Mouse (Mus musculus) left cerebral cortex, postnatal 25 days (tissue): ENCODE data around the gene 2610001J05Rik. TPM values are rescaled to one million over a fixed set of nuclear protein-coding genes. Genes with fewer than 3 reads are reported as not detected.
"Not testable (repeated sequence)": the region's sequence is repeated elsewhere in the genome, so short reads cannot be mapped to it uniquely, and the experiment has no call there.

Source experiments
- DNase-seq, 2 experiments: peaks; one replicate each; pipeline ENCODE4 v3.0.0; 2022; ENCODE audit warnings: low spot score in 2 of 2, mixed read lengths in 1 of 2
- intact Hi-C: fragments of 180-260 bp; cut with DNase I; formaldehyde crosslinking; loops from one replicate; pipeline ENCODE4 v1.15.1; 2025
- total RNA-seq, 2 experiments: library from RNA; stranded (reverse); gene quantifications; 2 replicates each; pipeline ENCODE4 v1.2.3; 2021

Gene 2610001J05Rik
- total RNA-seq = 10 to 100 TPM; 35.5 to 37.6 TPM

DNA sequence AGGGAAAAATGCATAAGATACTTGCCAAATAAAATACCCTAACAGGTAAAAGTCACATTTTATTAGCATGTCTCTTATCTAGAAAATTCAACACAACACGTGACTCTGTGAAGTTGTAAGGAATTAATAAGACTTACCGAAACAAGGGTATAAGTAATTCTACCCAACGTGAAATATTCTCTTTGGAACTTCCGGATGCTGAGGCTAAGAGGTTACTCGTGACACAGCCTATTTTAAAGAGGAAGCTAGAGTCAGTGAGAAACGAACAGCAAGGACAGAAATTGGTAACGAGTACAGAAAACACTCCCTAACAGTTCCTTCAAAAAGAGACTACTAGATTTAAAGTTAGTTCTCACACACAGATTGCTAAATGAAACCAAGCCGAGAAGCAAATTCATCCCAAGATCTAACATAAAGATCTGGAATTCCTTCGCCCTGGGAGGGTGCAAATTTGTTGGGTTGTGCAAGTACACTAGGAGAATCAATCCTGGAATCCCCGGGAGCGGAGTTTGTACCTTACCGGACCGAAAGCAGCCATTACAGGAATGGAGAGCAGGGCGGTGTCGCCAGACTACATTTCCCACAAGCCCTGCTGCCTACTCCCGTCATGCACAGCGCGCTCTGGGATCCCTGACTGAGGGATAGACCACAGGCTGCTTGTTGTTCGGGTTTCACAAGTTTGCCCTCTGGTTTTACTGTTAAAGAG lies at the start of gene 2610001J05Rik:
TSS of gene 2610001J05Rik (minus strand) at position 600 of the 706 bp plus-strand sequence.
- peak; percentile 88 to 96 for DNase-seq
- intact Hi-C loops = loop anchor here (1.0 to 2.0 kb wide), 2 partner anchors 34 to 262 kb away; partner anchors contain the start of gene Tmem168

- intact Hi-C loops = no loop called here
- DNase-seq = no peak
Measured at GRCm38 (mm10) chr6:13909762-13910537, 38.6 kb upstream of the 2610001J05Rik start.

DNA sequence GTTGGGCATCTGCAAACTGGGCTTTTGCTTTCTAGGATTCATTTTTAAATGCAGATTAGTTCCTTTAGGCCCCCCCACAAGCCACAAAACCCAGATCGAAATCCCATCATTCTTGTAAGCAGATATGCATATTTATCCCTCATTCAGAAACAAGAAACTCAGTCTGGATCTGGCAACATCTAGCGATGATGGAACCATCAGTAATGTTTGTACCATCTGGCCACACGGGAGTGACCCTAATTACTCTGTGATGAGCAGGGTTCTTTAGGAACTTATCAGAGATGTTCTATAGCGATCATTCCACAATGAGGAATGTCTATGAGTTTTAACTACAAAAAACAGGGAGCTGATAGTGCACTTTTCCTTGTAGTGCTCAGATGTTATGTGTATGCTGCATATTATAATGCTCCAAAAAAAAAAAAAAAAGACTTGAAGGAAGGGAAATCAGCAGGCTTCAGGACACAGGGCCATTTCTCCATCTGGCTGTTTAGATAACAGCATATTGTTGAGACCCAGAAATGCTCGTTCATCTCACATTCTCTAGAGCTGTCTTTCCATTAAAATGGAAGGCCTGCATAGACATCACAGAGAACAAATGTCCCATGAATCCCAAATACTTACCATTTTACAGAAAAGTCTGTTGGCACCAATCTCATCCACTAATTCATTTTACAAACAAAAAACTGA lies 31.8 kb upstream of the 2610001J05Rik start:
- no peak for DNase-seq
- intact Hi-C loops = no loop called here

- intact Hi-C loops = no loop called here
Measured at GRCm38 (mm10) chr6:13884877-13885592, 13.7 kb upstream of the 2610001J05Rik start.

DNA sequence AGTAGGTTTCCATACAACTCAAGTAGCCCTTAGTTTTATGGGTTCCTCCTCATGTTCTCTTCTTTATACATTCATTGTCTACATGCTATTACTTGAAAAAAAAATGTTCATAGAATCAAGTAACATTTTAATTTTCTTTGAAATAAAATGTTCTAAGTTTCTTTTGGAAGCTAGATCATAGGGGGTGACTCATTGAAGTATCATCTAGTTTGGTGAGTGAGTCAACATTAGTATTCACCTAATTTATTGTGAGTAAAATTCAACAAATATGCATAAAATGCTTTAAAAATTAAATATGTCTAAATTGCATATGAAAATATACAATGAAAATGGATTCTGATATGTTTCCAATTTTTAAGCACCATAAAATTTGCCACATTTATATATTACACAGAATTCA lies 11.6 kb upstream of the 2610001J05Rik start:
- DNase-seq = no peak
- intact Hi-C loops = no loop called here

More at GRCm38 (mm10) chr6:13884877-13885592, 13.7 kb upstream of the 2610001J05Rik start:
- no peak for DNase-seq

DNA sequence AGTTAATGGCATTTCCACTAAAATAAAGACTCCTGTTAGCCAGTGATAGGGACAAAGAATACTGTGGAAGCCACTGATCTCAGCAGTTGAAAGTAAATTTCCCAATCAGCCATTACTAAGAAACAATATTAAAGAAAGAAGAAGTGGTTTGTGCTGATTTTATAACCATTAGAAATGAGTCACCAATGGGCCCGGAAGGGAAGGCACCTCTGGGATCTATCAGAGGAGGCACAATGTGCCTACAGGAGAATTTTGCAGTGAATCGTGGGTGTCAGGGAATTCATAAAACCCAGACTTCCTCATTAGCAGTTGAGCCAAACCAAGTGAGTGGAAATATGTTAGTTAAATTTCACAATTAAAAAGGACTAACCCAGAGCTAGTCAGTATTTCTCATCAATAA lies 2.6 kb upstream of the 2610001J05Rik start:
- intact Hi-C loops = no loop called here
- no peak for DNase-seq

- intact Hi-C loops = no loop called here
- DNase-seq = peak; percentile 3 to 4
Measured at GRCm38 (mm10) chr6:13872076-13872475, 758 bp upstream of the 2610001J05Rik start.

DNA sequence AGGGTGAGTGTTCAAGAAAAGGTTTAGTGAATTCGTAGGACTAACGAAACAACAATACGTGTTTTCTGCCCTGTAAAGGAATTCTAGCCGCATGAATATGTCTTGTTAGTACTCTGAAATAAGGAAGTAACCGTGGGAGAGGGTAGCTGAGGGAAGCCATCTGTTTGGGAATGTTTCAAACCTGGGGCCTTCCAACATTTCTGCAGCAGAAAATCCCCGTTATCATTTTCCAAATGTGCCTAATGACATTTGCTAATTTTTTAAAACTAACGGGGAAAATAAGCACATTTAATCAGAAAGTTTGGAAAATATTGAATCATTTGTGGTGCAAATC lies 274 bp upstream of the 2610001J05Rik start:
- DNase-seq = no peak
- intact Hi-C loops = loop anchor here (1.0 to 2.0 kb wide), 2 partner anchors 34 to 263 kb away; partner anchors contain the start of gene Tmem168

GRCm38 (mm10) chr6:13870289-13870741 lies 1.0 kb downstream of the 2610001J05Rik start:
- DNase-seq = peak; percentile 6 to 11
- intact Hi-C loops = loop anchor here (2.0 kb wide), 1 partner anchor 262 kb away; the partner anchor contains the start of gene Tmem168

DNA sequence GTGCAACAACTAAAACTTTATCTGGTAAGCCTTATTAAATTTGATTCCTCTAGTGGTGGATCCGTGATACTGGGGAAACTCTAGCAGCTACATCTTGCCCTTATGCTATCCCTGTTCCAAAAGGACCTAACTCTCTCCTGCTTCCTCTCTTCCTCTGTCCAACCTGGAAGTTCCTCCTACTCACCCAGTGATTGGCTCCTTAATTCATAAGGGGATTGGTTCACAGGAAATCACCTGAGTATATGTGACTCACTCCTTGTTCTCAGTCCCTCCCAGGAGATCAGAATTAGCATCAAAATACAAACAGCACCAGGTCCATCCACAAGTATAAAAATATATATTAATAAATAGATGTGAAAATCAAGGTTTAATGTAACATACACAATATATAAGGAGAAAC lies 10.7 kb downstream of the 2610001J05Rik start:
- intact Hi-C loops = no loop called here
- no peak for DNase-seq

GRCm38 (mm10) chr6:13859877-13860585 lies 11.3 kb downstream of the 2610001J05Rik start:
- DNase-seq = no peak
- intact Hi-C loops = no loop called here

DNA sequence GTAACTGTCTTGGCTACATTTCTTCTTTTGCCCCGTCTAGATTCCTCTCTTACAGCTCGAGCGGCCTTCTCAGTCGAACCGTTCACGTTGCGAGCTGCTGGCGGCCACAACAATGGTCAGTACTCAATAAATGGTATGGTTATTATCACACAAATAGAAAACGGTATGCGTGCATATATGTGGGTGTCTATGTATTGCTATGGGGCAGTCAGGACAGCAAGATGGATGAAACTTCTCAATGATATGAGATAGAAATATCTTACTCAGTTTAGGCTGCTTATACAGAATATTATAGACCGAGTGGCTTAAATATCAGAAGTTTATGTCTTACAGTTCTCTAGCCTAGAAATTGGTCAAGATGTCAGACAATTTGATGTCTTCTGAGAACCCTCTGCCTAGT lies 17.1 kb downstream of the 2610001J05Rik start:
- no peak for DNase-seq
- intact Hi-C loops = no loop called here

GRCm38 (mm10) chr6:13853244-13853643 lies 18.1 kb downstream of the 2610001J05Rik start:
- intact Hi-C loops = no loop called here
- DNase-seq = no peak

DNA sequence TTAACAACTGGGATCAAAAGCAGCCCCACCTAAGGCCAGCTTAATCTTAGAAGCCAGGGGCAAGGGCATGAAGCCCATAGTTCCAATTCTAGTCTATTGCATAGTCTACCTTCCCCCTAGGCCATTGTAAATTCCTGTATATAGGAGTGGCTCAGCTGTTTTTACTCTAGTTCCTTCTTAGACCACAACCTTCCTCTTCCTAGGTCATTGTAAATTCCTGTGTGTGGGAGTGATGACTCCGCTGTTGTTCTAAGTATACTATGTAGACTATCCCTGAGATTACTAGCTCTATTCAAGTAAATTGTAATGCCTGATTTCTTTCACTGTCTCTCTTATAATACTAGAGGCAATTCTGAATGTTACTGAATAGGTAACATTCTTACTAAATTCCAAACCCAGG lies 25.3 kb downstream of the 2610001J05Rik start:
- DNase-seq, intact Hi-C loops: not testable (repeated sequence)

DNA sequence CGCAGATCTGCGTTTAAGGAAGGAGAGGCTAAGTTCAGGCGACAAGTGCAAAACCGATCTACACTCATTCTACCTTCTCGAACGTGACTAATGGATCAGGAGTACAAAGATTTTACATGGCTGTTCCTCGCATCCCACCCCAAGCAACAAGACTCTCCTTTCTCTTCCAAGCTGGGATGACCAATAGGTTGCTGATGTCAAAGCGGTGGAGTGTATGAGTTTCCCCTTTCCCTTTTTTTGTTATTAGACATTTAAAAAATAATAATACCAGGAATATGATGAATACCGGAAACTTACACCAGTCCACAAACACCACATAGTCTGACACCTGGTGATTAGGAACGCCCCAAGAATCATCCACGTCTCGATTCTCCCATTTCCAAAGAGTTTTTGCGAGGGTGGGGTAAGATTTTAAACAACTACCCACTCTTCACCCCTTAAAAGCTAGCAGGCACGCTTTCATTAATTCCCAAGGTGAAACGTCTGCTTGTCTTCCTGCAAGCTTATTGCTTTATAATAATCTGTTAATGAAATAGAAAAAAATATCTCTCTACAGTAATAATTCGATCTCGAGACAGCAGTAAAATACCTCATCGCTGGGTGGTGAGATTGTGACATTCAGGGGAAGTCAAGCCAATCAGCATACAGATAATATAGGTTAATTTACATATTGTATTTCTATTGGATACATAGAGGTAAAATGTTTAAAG lies 31.8 kb downstream of the 2610001J05Rik start, which contains the start of gene Gpr85:
TSS of gene Gpr85 (minus strand) at position 598 of the 710 bp plus-strand sequence.
- intact Hi-C loops = loop anchor here (5.0 to 10.0 kb wide), 4 partner anchors 82 to 545 kb away; partner anchors contain the start of gene Bmt2
- peak; percentile 43 to 68 for DNase-seq

DNA sequence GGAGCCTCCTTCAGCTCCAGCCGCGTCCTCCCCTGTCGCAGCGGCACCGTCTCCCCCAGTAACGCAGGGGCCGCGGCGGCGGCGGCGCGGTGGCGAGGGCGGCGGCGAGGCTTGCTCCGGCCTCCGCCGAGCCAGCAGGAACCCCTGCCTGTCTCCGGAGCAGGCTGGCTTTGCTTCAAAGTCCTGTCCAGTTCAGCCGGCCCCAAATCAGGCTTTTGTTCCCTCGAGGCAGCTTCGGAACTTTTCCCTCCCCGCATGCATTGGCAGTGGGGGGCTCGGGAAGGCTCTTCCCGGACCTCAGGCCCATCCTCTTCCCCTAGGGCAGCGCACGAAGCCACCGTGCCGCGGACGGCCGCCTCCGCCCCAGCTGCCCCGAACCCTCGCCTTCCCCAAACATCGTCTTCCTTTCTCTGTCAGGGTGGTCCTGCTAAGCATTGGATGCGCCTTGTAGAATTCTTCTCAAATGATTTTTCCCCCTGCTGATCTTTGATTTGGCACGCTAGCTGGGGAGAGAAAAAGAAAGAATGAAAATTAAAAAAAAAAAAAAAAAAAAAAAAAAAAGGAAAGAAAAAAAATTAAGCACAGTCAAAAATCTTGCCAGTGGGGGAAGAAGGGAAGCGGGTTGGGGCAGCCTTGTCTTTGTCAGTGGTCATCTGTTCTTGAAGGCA lies 32.5 kb downstream of the 2610001J05Rik start:
- intact Hi-C loops = loop anchor here (5.0 to 10.0 kb wide), 4 partner anchors 82 to 544 kb away; partner anchors contain the start of gene Bmt2
- peak; percentile 84 to 88 for DNase-seq

- intact Hi-C loops = loop anchor here (1.0 to 10.0 kb wide), 5 partner anchors 33 to 543 kb away; partner anchors contain the start of genes 2610001J05Rik and Bmt2
Measured at GRCm38 (mm10) chr6:13837916-13838676, 33.2 kb downstream of the 2610001J05Rik start.

More at GRCm38 (mm10) chr6:13837916-13838676, 33.2 kb downstream of the 2610001J05Rik start:
- DNase-seq = peak; percentile 37 to 46
